Mouse (Mus musculus) frontal cortex, postnatal 10 days (tissue): ENCODE data around the gene Zfp804a.

Source experiments
- DNase-seq, 2 experiments: peaks; one replicate each; pipeline ENCODE4 v3.0.0; 2022; ENCODE audit warnings: low spot score in 2 of 2, mixed read lengths in 1 of 2

The Zfp804a gene

GRCm38 (mm10) chr2:82253382-82253781 is 200.4 kb downstream of the Zfp804a start:
- DNase-seq, result no peak

GRCm38 (mm10) chr2:82282591-82283269 is 229.7 kb downstream of the Zfp804a start:
- DNase-seq, result no peak

- no peak for DNase-seq
Measured at GRCm38 (mm10) chr2:82294932-82295493, 242.0 kb downstream of the Zfp804a start.
